Mouse (Mus musculus) kidney, adult 2 months (tissue): ENCODE results near the gene Tjap1. TPM values are rescaled to one million over a fixed set of nuclear protein-coding genes. Genes with fewer than 3 reads are reported as not detected.

Source experiments
- DNase-seq: peaks from one replicate; pipeline ENCODE4 v3.0.0; 2021
- H3K27ac ChIP-seq: fragments of 200-500 bp; 2 replicates; pipeline ENCODE4 v1.5.1; 2012; ENCODE audit warnings: low read depth, low read length, control low read depth, inconsistent platforms; ENCODE audit not compliant: insufficient read depth
- H3K27me3 ChIP-seq: fragments of 200-500 bp; replicated peaks from 2 replicates; pipeline ENCODE4 v1.6.1; 2012; ENCODE audit warnings: mild to moderate bottlenecking, moderate library complexity, low read length, inconsistent platforms; ENCODE audit not compliant: control insufficient read depth, insufficient read depth
- H3K36me3 ChIP-seq: fragments of 200-500 bp; 2 replicates; pipeline ENCODE4 v1.6.1; 2012; ENCODE audit warnings: mild to moderate bottlenecking, moderate library complexity, low read length, inconsistent platforms; ENCODE audit not compliant: control insufficient read depth, insufficient read depth
- H3K4me1 ChIP-seq: fragments of 200-500 bp; 2 replicates; pipeline ENCODE4 v1.6.1; 2011; ENCODE audit warnings: low read length; ENCODE audit not compliant: control insufficient read depth, insufficient read depth
- H3K4me3 ChIP-seq: fragments of 200-500 bp; 2 replicates; pipeline ENCODE4 v1.5.1; 2011; ENCODE audit warnings: mild to moderate bottlenecking, low read depth, low read length, control low read depth; ENCODE audit not compliant: insufficient read depth
- CTCF ChIP-seq: fragments of 200-500 bp; conservative IDR thresholded peaks from 2 replicates; pipeline ENCODE4 v1.5.1; 2011; ENCODE audit warnings: low read depth, mild to moderate bottlenecking, control low read depth, low read length, moderate library complexity, mixed read lengths; ENCODE audit not compliant: insufficient read depth, insufficient read length
- POLR2A ChIP-seq: fragments of 200-500 bp; IDR thresholded peaks from one replicate; pipeline ENCODE4 v1.6.1; 2011; ENCODE audit warnings: low read depth, low read length, control low read depth
- WGBS: fragments of 180-500 bp; shearing (Covaris S2); methylation state at CpG from one replicate; pipeline ENCODE4 v1.1.7; 2018; 5-methylcytosine and 5-hydroxymethylcytosine counted together
- polyA plus RNA-seq: library from polyadenylated mRNA; depleted of rRNA; stranded (reverse); fragments of >200 nt; gene quantifications from 2 replicates; pipeline ENCODE4 v1.2.3, GENCODE M21; 2012

Tjap1 gene
- polyA plus RNA-seq, 1 experiment, result 23.1 TPM

- WGBS, result 85% methylated on average over 10 of the region's 10 CpGs
These were observed 33.0 kb upstream of the Tjap1 start for GRCm38 (mm10) chr17:46315813-46316212.

GRCm38 (mm10) chr17:46313135-46313715 is 30.4 kb upstream of the Tjap1 start:
- H3K27ac ChIP-seq, result no peak overlapping the region
- DNase-seq, result no peak
- WGBS, result 81% methylated on average over 9 of the region's 9 CpGs
- no peak for TF ChIP-seq POLR2A
- no peak for TF ChIP-seq CTCF
- no peaks in the 10 kb centered on the region for H3K4me1 ChIP-seq
- no peaks in the 10 kb centered on the region for H3K36me3 ChIP-seq
- H3K27me3 ChIP-seq, result no peaks in the 10 kb centered on the region
- H3K4me3 ChIP-seq, result no peak overlapping the region

More at GRCm38 (mm10) chr17:46315813-46316212, 33.0 kb upstream of the Tjap1 start:
- H3K4me1 ChIP-seq, result 0 out of 2 replicates have a peak, but pooled peaks cover 3% of the 10 kb centered on the region
- no peak overlapping the region for H3K4me3 ChIP-seq
- DNase-seq, result no peak
- no peak for TF ChIP-seq CTCF
- TF ChIP-seq POLR2A, result no peak
- H3K27me3 ChIP-seq, result no peaks in the 10 kb centered on the region
- H3K27ac ChIP-seq, result no peak overlapping the region
- no peaks in the 10 kb centered on the region for H3K36me3 ChIP-seq

- no peak overlapping the region for H3K4me3 ChIP-seq
- H3K4me1 ChIP-seq, result no peaks in the 10 kb centered on the region
- 83% methylated on average over 10 of the region's 10 CpGs for WGBS
- no peaks in the 10 kb centered on the region for H3K36me3 ChIP-seq
- no peak overlapping the region for H3K27ac ChIP-seq
- no peak for DNase-seq
- no peaks in the 10 kb centered on the region for H3K27me3 ChIP-seq
- TF ChIP-seq CTCF (no peak), POLR2A (no peak)
These were observed 27.7 kb upstream of the Tjap1 start for GRCm38 (mm10) chr17:46310515-46310914.

- WGBS, result 85% methylated on average over 12 of the region's 12 CpGs
- H3K4me3 ChIP-seq, result no peak overlapping the region
- no peak overlapping the region for H3K27ac ChIP-seq
- no peak for DNase-seq
- no peaks in the 10 kb centered on the region for H3K36me3 ChIP-seq
- no peaks in the 10 kb centered on the region for H3K4me1 ChIP-seq
- H3K27me3 ChIP-seq, result no peaks in the 10 kb centered on the region
- no peak for TF ChIP-seq POLR2A
- no peak for TF ChIP-seq CTCF
These were observed 27.0 kb upstream of the Tjap1 start for GRCm38 (mm10) chr17:46309835-46310234.

GRCm38 (mm10) chr17:46306956-46307355 is 24.1 kb upstream of the Tjap1 start:
- H3K27ac ChIP-seq, result no peak overlapping the region
- H3K27me3 ChIP-seq, result no peaks in the 10 kb centered on the region
- no peaks in the 10 kb centered on the region for H3K4me1 ChIP-seq
- TF ChIP-seq CTCF (no peak), POLR2A (no peak)
- H3K36me3 ChIP-seq, result no peaks in the 10 kb centered on the region
- DNase-seq, result no peak
- 91% methylated on average over 15 of the region's 15 CpGs for WGBS
- H3K4me3 ChIP-seq, result no peak overlapping the region

- TF ChIP-seq CTCF (no peak), POLR2A (no peak)
- Histone ChIP-seq H3K27ac (no peak overlapping the region), H3K27me3 (no peaks in the 10 kb centered on the region), H3K4me1 (no peaks in the 10 kb centered on the region), H3K36me3 (no peaks in the 10 kb centered on the region), H3K4me3 (no peak overlapping the region)
- WGBS, result 94% methylated on average over 9 of the region's 9 CpGs
- no peak for DNase-seq
These were observed 21.4 kb upstream of the Tjap1 start for GRCm38 (mm10) chr17:46304184-46304583.

- Histone ChIP-seq H3K36me3 (no peaks in the 10 kb centered on the region), H3K27me3 (no peaks in the 10 kb centered on the region), H3K27ac (no peak overlapping the region), H3K4me1 (0 out of 2 replicates have a peak, but pooled peaks cover 3% of the 10 kb centered on the region), H3K4me3 (no peak overlapping the region)
- peak; percentile 21 for DNase-seq
- no peak for TF ChIP-seq CTCF
- TF ChIP-seq POLR2A, result no peak
- 60% methylated on average over 12 of the region's 12 CpGs for WGBS
These were observed 19.1 kb upstream of the Tjap1 start for GRCm38 (mm10) chr17:46301892-46302291.
